In genomic region chr9:106232956-106233355, GRCm38 (mm10) we compare ENCODE assay signal across 17 mouse cellular contexts. TPM values are rescaled to one million over a fixed set of nuclear protein-coding genes. Genes with fewer than 3 reads are reported as not detected.
"Had no signal": no experiment of that assay in that cellular context is flagged by ENCODE, and none has a peak within 500 bp of the region (broad histone marks: within the 10 kb centered on the region; RNA-seq: fewer than 3 reads in every experiment).

No protein-coding gene starts in this region.

- H3K27me3 ChIP-seq: lung, embryonic 15.5 days; midbrain, embryonic 13.5 days; midbrain, embryonic 15.5 days; neural tube, embryonic 12.5 days; stomach, embryonic 15.5 days had no signal

- DNase-seq: lung, adult 2 months; lung, postnatal 14 days; lung, postnatal 36 days; right cerebral cortex, postnatal 14 days; thymus, adult 2 months; thymus, postnatal 25 days; thymus, postnatal 4 days had no signal

- ATAC-seq: lung, postnatal 0 days; midbrain, embryonic 13.5 days; midbrain, embryonic 15.5 days had no signal

- H3K4me3 ChIP-seq: lung, embryonic 15.5 days; megakaryocyte, embryonic 14.5 days; midbrain, embryonic 13.5 days; midbrain, embryonic 15.5 days; neural tube, embryonic 12.5 days; stomach, embryonic 15.5 days had no signal

- H3K27ac ChIP-seq: lung, embryonic 15.5 days; macrophage; midbrain, embryonic 13.5 days; midbrain, embryonic 15.5 days; neural tube, embryonic 12.5 days; stomach, embryonic 15.5 days; stomach, postnatal 0 days had no signal

- H3K9me3 ChIP-seq: lung, embryonic 15.5 days; megakaryocyte, embryonic 14.5 days; midbrain, embryonic 13.5 days; midbrain, embryonic 15.5 days; neural tube, embryonic 12.5 days; stomach, embryonic 15.5 days had no signal

- H3K4me2 ChIP-seq: lung, embryonic 15.5 days; midbrain, embryonic 11.5 days; midbrain, embryonic 13.5 days; midbrain, embryonic 15.5 days; neural tube, embryonic 12.5 days; stomach, embryonic 15.5 days had no signal

- H3K4me1 ChIP-seq: midbrain, embryonic 13.5 days; midbrain, embryonic 15.5 days; neural tube, embryonic 12.5 days had no signal

- H3K9ac ChIP-seq: lung, embryonic 15.5 days; midbrain, embryonic 13.5 days; midbrain, embryonic 15.5 days; neural tube, embryonic 12.5 days; stomach, embryonic 15.5 days had no signal

RNA-seq across cellular contexts. Expression of gene Tlr9, which starts 10.6 kb away (rescaled TPM):
- polyA plus RNA-seq: lung, embryonic 15.5 days; midbrain, embryonic 11.5 days; midbrain, embryonic 13.5 days; neural tube, embryonic 12.5 days had no signal
